Mouse (Mus musculus) 3134 (cell line): Measurements from ENCODE around the gene Rora.
A peak's percentile ranks its signal among the peaks of the same experiment; 100 is the strongest.

ENCODE experiments used
- DNase-seq: peaks from one replicate; pipeline ENCODE4 v3.0.0-alpha.2; 2011; ENCODE audit warnings: low spot score; ENCODE audit not compliant: insufficient read length; ENCODE audit errors: extremely low read depth

The Rora gene

DNA sequence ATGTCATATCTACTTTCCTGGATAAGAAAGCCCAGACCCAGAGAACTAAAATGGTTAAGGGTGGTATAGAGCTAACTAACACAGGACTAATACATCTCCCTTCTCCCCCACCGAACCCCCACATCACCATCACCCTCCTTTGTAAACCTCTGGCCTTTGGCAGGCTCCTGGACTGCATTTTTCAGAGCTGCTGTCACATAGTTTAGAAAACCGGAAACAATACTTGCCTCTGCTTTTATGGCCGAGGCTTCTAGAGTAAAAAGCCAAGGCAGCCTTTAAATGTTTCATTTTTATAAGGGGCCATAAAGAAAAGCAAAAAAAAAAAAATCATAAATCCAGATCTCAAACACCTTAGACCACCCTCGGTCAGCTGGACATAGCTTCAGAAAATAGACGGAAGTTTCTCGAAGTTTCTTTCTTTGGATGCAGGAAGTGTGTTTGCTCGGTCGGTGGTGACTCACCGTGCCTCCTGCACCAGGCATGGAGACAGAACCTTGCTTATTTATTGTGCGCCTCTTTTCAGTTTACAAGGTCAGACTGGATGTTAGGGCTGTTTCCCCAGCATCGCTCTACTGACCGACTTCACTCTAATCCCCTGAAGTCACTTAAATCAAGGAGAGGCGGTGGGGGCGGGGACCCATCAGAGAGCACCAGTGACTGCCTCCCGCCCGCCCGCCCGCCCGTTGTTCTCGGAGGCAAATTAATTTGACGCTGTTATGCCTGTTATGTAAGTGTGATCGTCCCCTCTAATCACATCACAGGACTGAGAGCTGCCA is 471.6 kb downstream of the Rora start:
- DNase-seq: peak; percentile 18

GRCm38 (mm10) chr9:69125787-69126161 is 472.2 kb downstream of the Rora start:
- DNase-seq: no peak

- no peak for DNase-seq
Measured at GRCm38 (mm10) chr9:69126595-69126994, 473.0 kb downstream of the Rora start.

- no peak for DNase-seq
Measured at GRCm38 (mm10) chr9:69128335-69128734, 474.7 kb downstream of the Rora start.

GRCm38 (mm10) chr9:69132995-69133394 is 479.4 kb downstream of the Rora start:
- no peak for DNase-seq

DNA sequence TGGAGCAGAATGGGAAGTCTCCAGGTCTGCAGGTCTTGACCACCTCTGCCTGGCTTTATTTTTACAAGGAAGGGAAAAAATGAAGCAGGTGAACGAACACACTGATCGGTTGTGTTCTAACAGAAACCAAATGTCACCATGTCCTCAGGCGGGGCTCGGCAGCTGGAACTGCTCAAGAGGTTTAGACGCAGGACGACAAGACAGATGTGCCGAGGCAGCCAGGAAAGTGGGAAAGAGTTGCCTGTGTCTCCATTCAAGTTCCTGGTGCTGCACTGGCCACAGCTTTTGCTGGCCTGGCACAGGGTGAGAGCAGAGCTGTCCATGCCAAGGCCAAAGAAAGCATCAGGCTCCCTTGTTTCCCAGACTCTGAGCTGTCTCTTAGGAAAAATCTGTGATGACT is 480.1 kb downstream of the Rora start:
- no peak for DNase-seq

DNA sequence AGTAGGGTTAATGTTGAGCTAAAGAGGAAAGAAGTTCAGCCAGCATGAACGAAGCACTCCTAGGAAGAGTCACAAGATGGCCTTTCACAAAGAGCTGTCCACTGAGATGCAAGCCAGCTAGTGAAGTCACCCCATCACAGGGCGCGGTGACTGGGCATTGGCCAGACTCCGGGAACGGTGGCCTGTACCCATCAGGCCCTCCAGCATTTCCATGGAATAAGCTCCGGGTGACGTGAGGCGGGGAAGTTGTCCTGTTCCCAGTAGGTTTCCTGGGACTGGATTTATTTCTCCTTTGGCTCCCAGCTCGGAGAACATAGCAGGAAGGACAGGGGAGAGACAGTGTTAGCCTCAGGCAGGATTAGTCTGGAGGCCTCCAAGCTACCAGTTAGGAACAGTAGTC is 481.0 kb downstream of the Rora start:
- no peak for DNase-seq

DNA sequence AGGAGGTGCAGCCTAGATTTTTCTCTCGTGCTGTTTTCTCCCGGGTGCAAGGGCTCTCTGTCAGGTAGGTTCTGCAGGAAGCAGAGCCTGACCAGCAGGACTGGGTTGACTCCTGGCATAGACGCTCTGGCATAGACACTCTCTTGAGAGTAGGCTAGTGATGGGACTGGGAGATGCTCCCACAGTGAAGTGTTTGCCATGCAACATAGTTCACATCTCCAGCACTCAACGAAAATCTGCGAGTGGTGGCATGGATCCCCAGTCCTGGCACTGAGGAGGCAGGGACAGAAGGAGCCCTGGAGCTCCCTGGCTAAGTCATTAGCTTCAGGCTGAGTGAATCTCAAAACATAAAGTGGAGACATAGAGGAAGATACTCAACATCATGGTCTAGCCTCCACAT is 483.2 kb downstream of the Rora start:
- no peak for DNase-seq

DNA sequence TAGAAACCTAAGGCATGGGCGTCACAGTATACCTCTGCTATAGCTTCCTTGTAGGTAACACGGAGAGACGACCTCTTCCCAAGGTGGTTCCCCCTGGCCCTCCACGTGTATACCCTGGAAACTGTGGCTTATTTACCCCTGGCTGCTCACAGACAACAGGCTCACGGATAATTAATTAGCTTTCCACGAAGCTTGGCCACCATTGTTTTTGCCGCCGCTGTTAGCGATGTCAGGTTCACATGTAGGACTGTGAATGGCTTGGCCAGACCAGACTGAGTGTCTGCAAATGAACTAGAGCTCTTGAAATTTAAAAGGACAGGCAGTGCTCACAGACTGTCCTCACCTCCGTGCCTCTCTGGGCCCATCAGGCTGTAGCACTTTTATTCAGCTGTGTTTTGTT is 483.8 kb downstream of the Rora start:
- no peak for DNase-seq

DNA sequence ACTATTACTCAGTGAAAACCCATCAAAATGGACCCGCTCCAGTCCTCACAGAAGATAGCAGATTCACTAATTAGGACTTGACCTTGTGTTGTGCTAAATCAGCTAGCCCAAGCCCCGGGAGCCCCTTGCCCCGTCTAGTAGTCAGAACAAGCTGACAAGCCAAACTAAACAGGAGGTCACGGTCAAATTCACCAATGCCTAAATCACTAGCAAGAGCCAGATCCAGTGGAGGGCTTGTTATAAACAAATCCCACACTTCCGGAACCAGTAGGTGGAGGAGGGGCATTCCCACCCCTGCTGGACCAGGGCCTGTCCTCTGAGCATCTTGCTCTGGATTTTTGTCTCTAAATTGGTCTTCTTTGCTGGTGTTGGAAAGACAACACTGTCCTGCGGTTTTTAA is 486.6 kb downstream of the Rora start:
- DNase-seq: no peak

DNA sequence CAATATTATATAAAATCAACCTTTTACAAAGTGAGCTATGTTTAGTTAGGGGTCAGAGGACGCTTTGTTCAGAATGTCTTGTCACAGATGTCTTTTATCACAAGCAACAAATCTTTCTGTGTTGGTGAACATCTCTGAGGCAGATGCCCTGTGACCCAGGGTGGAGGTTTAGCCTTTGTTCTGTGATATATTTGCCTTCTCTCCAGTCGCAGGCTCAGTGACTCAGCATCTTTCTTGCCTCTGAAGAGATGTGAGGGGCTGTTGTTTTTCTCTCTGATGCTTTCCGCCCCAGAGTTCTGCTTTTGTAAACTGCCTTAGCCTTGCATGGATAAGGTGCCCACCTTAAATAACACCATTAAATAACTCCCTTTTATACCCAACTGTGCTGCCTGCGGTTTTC is 488.3 kb downstream of the Rora start:
- DNase-seq: no peak

DNA sequence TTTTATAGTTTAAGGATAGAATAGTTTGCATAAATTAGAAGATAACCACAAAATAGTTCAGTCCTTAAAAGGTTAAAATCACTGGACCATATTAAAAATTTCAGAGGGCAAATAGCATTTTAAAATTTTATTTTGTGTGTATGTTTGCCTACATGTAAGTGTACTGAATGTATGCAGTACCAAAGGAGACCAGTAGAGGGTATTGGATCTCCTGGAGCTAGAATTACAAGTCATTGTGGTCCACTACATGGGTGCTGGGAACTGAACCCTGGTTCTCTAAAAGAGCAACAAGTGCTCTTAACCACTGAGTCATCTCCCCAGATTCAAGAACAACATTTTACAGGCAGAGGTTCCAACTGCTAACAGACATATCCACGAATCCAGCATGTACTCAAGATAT is 493.4 kb downstream of the Rora start:
- no peak for DNase-seq

DNA sequence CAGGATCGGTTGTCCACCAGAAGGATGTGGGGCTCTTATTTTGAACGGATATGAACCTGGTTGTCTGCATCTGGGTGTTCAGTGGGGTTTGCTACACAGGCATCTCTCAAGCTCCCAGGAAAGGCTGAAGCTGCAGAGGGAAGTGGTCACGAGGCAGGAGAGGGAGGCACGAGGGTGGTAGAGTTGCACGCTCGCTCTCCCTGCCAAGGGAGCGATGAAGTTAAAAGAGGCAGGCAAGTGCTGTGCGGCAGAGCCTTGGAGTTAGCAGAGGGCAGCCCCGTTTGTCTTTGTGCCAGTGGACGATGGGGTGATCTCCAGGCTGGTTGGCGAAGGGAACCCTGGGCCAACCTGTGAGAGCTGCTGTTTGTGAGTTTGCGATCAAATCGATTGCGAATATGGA is 496.6 kb downstream of the Rora start:
- DNase-seq: no peak

DNA sequence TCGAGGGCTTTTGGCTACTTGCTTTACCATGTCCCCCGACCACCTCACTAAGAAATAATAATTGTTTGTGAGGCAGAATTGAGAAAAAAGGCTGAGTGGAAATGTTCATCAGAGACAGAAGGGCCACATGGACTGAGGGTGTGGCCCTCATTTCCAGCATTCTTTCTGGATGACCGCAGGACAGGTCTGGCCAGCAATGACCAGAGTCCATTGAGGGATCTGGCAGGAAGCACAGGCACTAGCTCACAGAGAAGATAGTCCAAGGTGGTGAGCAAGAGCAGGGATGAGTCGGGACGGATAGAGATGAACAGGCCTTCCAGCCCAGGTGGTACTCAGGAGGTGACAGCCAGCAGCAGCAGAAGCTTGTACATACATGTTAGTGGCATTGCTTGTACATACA is 501.1 kb downstream of the Rora start:
- peak; percentile 28 for DNase-seq

DNA sequence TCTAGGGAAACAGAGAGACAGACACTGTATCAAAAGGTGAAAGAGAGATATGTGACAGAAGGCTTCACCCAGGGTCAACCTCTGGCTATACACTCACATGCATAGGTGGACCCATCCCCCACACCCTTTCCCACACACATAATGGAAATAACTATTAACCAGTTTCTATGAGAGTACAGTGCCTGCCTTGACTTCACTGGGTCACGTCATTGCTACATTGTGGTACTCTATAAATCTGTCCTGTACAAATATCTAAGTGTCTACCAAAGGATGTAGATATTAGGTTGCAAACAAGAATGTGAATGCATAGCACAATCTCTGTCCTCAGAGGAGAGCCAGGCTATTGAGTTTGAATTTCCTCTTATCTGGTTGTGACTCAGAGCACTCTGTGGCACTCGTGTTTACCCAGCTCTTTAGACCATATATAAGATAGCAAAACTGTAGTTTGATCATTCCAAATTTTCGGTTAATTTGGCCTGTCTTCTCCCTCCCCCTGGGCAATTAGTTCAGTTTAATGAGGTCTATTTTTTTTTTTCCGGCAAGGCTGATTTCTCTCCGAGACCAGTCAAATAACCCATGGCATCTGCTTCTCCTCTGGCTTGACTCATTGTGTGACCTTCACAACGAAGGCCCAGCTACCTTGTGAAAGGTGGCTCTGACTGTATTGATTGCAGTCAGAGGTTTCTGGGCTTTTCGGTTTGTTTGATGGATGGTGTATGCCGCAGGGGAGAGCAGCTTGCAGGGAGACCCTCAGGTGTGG is 502.4 kb downstream of the Rora start:
- DNase-seq: no peak

DNA sequence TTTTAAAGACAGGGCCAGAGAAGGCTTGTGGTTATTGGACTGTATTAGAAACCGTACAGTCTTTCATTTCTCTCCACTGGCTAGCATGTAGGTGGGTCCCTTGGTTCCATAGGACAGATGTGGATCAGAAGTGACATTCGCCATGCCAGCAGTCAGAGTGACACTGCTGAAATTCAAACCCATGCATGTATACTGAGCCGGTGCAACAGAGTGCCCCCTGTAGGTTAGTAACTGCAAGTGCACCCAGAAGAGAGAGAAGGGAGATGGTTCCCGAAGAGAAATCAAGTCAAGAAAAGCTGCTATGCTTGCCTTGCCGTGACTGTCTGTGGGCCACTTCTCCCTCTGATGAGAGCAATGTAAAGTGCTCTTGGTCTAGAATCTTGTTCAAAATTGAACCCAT is 507.2 kb downstream of the Rora start:
- DNase-seq: no peak

- no peak for DNase-seq
Measured at GRCm38 (mm10) chr9:69164653-69165052, 511.1 kb downstream of the Rora start.

DNA sequence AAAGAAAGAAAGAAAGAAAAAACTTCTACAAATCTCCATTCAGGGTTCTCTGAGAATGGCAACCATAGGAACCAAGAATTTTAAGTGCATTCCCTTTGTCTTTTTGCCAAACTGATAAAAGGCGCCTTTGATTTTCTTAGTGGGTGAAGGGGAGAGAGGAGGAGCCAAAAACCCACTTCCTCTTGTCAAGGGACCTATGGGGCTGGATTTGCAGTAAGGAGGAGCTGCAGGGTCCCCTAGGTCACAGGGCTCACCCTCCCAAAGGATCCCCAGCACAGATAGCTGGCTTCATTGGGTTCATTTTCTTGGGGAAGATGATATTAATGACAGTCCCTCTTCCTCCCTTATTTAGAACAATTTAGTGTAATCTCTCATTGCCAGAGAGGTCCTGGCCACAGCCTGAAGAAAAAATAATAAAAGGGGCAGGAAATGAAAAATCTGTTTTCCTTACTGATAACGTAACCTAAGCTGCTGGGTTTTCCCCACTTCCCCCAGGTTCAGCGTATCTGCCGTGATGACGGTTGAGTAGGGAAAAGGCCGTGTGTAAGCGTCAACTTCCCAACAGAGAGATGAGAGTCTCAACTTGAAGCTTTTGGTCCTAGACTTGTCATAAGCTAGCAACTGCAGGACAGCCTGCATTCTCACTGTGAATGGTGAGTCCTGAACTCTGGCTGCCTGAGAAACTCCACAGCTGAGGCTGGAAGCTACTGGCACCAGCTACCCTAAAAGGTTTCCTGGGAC is 511.7 kb downstream of the Rora start:
- DNase-seq: no peak

GRCm38 (mm10) chr9:69174061-69174460 is 520.5 kb downstream of the Rora start:
- DNase-seq: no peak

GRCm38 (mm10) chr9:69174527-69175116 is 521.0 kb downstream of the Rora start:
- no peak for DNase-seq

GRCm38 (mm10) chr9:69176988-69177387 is 523.4 kb downstream of the Rora start:
- no peak for DNase-seq
